Mouse (Mus musculus) olfactory bulb, adult 2 months (tissue): Measurements from ENCODE around the gene Rtkn. TPM values are rescaled to one million over a fixed set of nuclear protein-coding genes. Genes with fewer than 3 reads are reported as not detected.

Experiments used
- H3K27ac ChIP-seq: fragments of 200-500 bp; 2 replicates; pipeline ENCODE4 v1.5.1; 2012; ENCODE audit warnings: low read depth, low read length; ENCODE audit not compliant: insufficient read depth
- H3K4me1 ChIP-seq: fragments of 200-500 bp; 2 replicates; pipeline ENCODE4 v1.6.1; 2012; ENCODE audit warnings: low read length; ENCODE audit not compliant: control insufficient read depth, insufficient read depth
- H3K4me3 ChIP-seq: fragments of 200-500 bp; 2 replicates; pipeline ENCODE4 v1.5.1; 2012; ENCODE audit warnings: mild to moderate bottlenecking, low read depth, low read length, moderate library complexity; ENCODE audit not compliant: insufficient read depth
- CTCF ChIP-seq: fragments of 200-500 bp; IDR thresholded peaks from 2 replicates; pipeline ENCODE4 v1.5.1; 2012; ENCODE audit warnings: low read depth, mild to moderate bottlenecking, low read length, moderate library complexity; ENCODE audit not compliant: insufficient read depth
- POLR2A ChIP-seq: fragments of 200-500 bp; IDR thresholded peaks from 2 replicates; pipeline ENCODE4 v1.6.1; 2012; ENCODE audit warnings: mild to moderate bottlenecking, low read depth, low read length, moderate library complexity; ENCODE audit not compliant: insufficient read depth
- WGBS: fragments of 180-500 bp; shearing (Covaris S2); methylation state at CpG from one replicate; pipeline ENCODE4 v1.1.7; 2018; 5-methylcytosine and 5-hydroxymethylcytosine counted together
- polyA plus RNA-seq: library from polyadenylated mRNA; stranded (reverse); fragments of >200 nt; gene quantifications from 2 replicates; pipeline ENCODE4 v1.2.4, GENCODE M21; 2012; ENCODE audit warnings: low replicate concordance; ENCODE audit not compliant: missing spikeins, insufficient read depth, insufficient read length

The Rtkn gene
- polyA plus RNA-seq, result not detected in 2 replicates

DNA sequence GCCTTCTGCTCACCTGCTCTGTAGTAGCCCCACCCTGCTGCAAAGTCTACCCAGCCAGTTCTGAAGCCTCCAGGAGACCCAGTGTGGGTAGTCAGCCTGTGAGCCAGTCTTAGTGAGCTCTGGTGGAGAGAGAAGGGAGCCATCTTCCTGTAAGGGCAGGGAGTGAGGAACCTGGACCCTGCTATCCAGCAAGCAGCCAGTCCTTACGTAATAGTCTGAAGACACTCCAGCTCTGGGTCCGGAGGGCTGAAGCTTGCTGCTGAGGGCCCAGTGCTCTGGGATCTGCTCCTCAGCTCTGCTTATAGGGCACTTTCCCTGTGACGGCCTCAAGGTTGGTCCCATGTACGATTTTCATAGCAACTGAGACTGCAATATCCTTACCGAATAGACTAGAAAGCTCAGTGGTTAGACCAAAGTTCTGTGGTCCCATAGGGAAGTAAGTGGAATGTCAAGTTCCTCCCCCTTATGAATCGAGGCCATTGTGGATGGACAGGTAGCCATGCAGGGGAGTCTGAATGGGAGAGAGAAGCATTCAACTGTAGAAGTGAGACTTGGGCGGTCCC is at the start of gene Rtkn:
Gene Rtkn (plus strand): TSS at position 513 of the 563 bp plus-strand sequence.
- Histone ChIP-seq H3K4me1 (peaks cover 22% of the 10 kb centered on the region), H3K4me3 (no peak within 1 kb of the TSS), H3K27ac (no peak within 1 kb of the TSS)
- WGBS, result 68% methylated on average over 7 of the region's 7 CpGs
- TF ChIP-seq CTCF (no peak), POLR2A (no peak)

- Histone ChIP-seq H3K4me3 (no peak within 1 kb of the TSS), H3K4me1 (peaks cover 12% of the 10 kb centered on the region; the same call in 1 of the 2 replicates), H3K27ac (no peak within 1 kb of the TSS)
- TF ChIP-seq CTCF (no peak), POLR2A (no peak)
- 5% methylated on average over 40 of the region's 42 CpGs for WGBS
Observed at GRCm38 (mm10) chr6:83086121-83087035, 48.9 kb upstream of the Rtkn start, which contains the start of gene Lbx2. TSS of gene Lbx2 (plus strand) at chr6:83086367.

DNA sequence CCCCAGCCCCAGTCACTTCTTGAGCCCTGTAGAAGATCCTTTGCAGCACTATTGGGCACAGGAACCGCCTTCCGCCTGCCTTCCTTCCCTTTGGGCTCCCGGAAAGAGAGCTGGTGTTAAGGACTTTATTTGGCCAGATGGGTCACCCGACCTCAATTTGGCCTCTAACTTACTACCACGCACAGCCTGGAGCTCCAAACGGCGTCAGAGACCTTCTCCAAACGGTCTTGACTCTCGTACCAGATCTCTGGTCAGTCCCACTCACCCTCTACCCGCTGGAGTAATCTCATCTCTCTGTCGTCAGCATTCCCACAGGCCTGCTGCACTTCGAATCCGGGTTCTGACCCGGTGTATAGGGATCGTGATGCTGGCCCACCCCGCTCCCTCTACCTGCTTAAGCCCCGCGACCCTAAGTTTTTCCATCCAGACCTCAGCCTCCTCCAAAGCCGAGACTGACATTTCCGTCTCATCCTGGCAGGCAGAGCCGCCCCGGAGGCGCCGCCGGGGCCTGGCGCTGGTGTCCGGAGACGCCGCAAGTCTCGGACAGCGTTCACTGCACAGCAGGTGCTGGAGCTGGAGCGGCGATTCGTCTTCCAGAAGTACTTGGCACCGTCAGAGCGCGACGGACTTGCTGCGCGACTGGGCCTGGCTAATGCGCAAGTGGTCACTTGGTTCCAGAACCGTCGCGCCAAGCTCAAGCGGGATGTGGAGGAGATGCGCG is 47.9 kb upstream of the Rtkn start:
- no peak overlapping the region for H3K4me3 ChIP-seq
- no peak overlapping the region for H3K27ac ChIP-seq
- TF ChIP-seq CTCF (no peak), POLR2A (no peak)
- peaks cover 12% of the 10 kb centered on the region; the same call in 1 of the 2 replicates for H3K4me1 ChIP-seq
- WGBS, result 4% methylated on average over 47 of the region's 47 CpGs

GRCm38 (mm10) chr6:83087926-83088260 is 47.4 kb upstream of the Rtkn start:
- Histone ChIP-seq H3K4me1 (peaks cover 12% of the 10 kb centered on the region; the same call in 1 of the 2 replicates), H3K4me3 (no peak overlapping the region), H3K27ac (no peak overlapping the region)
- TF ChIP-seq CTCF (no peak), POLR2A (no peak)
- 14% methylated on average over 9 of the region's 9 CpGs for WGBS

DNA sequence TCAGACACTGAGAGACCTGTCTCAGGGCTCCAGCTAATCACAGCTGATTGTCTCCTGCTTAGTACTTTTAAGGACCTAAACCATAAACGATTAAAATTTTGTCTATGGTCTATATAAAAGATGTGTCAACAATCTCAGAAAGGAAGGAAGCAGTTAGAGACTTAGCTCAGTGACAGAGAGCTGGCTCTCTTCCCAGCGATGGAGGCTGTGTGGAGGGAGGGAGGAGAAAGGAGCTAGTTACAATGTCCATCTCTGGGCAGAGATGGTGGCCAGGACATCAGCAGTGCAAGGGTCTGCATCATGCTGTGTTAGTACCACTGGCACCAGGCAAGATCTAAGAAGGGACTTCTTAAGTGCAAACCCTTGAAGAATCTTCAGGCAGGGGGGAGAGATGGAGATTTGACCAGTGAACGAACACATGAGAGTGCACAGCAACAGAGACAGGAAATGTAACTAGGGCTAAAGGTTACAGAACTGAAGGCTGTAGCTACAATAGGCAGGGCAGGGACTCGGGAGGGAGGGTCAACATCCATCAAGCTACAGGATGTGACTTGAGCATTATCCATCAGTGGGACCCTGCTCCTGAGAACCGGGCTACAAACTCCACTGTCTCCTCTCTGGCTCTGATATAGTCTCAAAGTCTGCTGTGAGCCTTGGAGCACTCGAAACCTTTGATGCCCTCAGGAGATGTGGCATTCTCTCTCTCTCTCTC is 42.7 kb upstream of the Rtkn start:
- Histone ChIP-seq H3K4me1 (peaks cover 3% of the 10 kb centered on the region; the same call in 1 of the 2 replicates), H3K27ac (no peak overlapping the region), H3K4me3 (no peak overlapping the region)
- TF ChIP-seq POLR2A, result no peak
- TF ChIP-seq CTCF, result no peak
- 37% methylated on average over 6 of the region's 6 CpGs for WGBS

GRCm38 (mm10) chr6:83095968-83096367 is 39.3 kb upstream of the Rtkn start:
- TF ChIP-seq POLR2A (no peak), CTCF (no peak)
- H3K4me1 ChIP-seq, result no peaks in the 10 kb centered on the region
- 49% methylated on average over 6 of the region's 6 CpGs for WGBS
- no peak overlapping the region for H3K27ac ChIP-seq
- H3K4me3 ChIP-seq, result no peak overlapping the region

- peaks cover 16% of the 10 kb centered on the region for H3K4me1 ChIP-seq
- WGBS, result 56% methylated on average over 2 of the region's 2 CpGs
- no peak for TF ChIP-seq CTCF
- TF ChIP-seq POLR2A, result no peak
Observed at GRCm38 (mm10) chr6:83098411-83098810, 36.9 kb upstream of the Rtkn start.

DNA sequence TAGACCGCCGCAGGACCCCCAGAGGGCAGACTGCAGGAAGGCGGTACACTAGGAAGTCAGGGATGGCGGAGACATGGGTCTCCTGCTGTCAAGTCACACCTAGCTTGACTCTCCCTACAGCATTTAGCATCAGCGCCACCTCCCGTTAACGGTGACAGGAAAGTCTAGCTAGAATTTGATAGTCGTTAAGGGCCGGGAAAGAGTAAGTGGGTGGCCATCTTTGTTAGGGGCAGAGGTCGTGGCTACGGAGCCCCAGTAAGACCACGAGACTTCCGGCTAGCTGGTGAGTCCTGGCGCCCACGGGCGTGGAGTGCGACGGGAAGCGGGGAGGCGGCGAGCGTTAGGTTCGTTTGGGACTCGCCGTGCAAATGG is 34.0 kb upstream of the Rtkn start, which contains the start of the genes Ccdc142 and Gm42688:
Gene Ccdc142 (plus strand): TSS at position 286 of the 372 bp plus-strand sequence.
Gene Gm42688 (plus strand): TSS at position 302 of the 372 bp plus-strand sequence.
- no peak for TF ChIP-seq POLR2A
- no peak for TF ChIP-seq CTCF
- 0 out of 2 replicates have a peak within 1 kb of the TSS, but pooled peaks have one; percentile 10 for H3K27ac ChIP-seq
- WGBS, result under 1% methylated on average over 25 of the region's 25 CpGs
- H3K4me1 ChIP-seq, result peaks cover 18% of the 10 kb centered on the region
- peak within 1 kb of the TSS; percentile 70 for H3K4me3 ChIP-seq

More at GRCm38 (mm10) chr6:83098411-83098810, 36.9 kb upstream of the Rtkn start:
- no peak overlapping the region for H3K27ac ChIP-seq
- H3K4me3 ChIP-seq, result no peak overlapping the region
